Mouse (Mus musculus): ENCODE data around the gene Tpx2.

- TF ChIP-seq POLR2A (IDR thresholded peaks at IDR 0.05; ENCODE audit: insufficient read length, low read depth), result no peak
- TF ChIP-seq MAX (IDR thresholded peaks at IDR 0.05; ENCODE audit: low read depth), result no peak
Observed at GRCm38 (mm10) chr2:152943568-152943967, 95.8 kb downstream of the Tpx2 start.

All from myocyte (in vitro differentiated cells).